Mouse (Mus musculus) erythroblast, embryonic 14.5 days (primary cell): ENCODE data around the gene Tmed9.
"Not testable (repeated sequence)": the region's sequence is repeated elsewhere in the genome, so short reads cannot be mapped to it uniquely, and the experiment has no call there.

Experiments used
- GATA1 ChIP-seq: IDR thresholded peaks from 2 replicates; pipeline ENCODE4 v1.6.1; 2012; ENCODE audit warnings: low read length, inconsistent platforms, mixed read lengths
- TAL1 ChIP-seq: IDR thresholded peaks from 3 replicates; pipeline ENCODE4 v1.6.1; 2012; ENCODE audit warnings: low read length, inconsistent platforms, mixed read lengths

- TF ChIP-seq TAL1, GATA1: not testable (repeated sequence)
Observed at GRCm38 (mm10) chr13:55576872-55577271, 3.3 kb downstream of the Tmed9 start.
